Mouse (Mus musculus): ENCODE data around the gene Olfr876. TPM values are rescaled to one million over a fixed set of nuclear protein-coding genes. Genes with fewer than 3 reads are reported as not detected.

Olfr876 gene
- polyA plus RNA-seq, 1 experiment from 2014 or later: not detected

- Histone ChIP-seq H3K27ac (ENCODE audit: low read length) (no peak overlapping the region), H3K4me2 (replicated peaks; ENCODE audit: low read depth, low read length) (no peak overlapping the region), H3K9ac (replicated peaks; ENCODE audit: low read depth) (no peak overlapping the region), H3K9me3 (ENCODE audit: low read length) (no peaks in the 10 kb centered on the region), H3K4me1 (ENCODE audit: insufficient read depth, low read depth, low read length) (no peaks in the 10 kb centered on the region), H3K36me3 (ENCODE audit: insufficient read depth, low read length) (no peaks in the 10 kb centered on the region), H3K27me3 (replicated peaks; ENCODE audit: insufficient read depth, low read length) (no peaks in the 10 kb centered on the region), H3K4me3 (ENCODE audit: low read depth, low read length) (no peak overlapping the region)
- DNase-seq (ENCODE audit: low spot score): peak; percentile 11
- TF ChIP-seq EP300 (IDR thresholded peaks at IDR 0.05): no peak
- no peak for TF ChIP-seq CTCF (IDR thresholded peaks at IDR 0.05)
- 36% methylated on average over 1 of the region's 1 CpGs for WGBS
- no peak for ATAC-seq
These were observed 30.5 kb downstream of the Olfr876 start for GRCm38 (mm10) chr9:37833341-37833740.

GRCm38 (mm10) chr9:37849267-37849666 lies 46.4 kb downstream of the Olfr876 start:
- no peak for ATAC-seq
- no peaks in the 10 kb centered on the region for H3K36me3 ChIP-seq (ENCODE audit: insufficient read depth, low read length)
- no peaks in the 10 kb centered on the region for H3K4me1 ChIP-seq (ENCODE audit: insufficient read depth, low read depth, low read length)
- 82% methylated on average over 2 of the region's 2 CpGs for WGBS
- no peaks in the 10 kb centered on the region for H3K27me3 ChIP-seq (replicated peaks; ENCODE audit: insufficient read depth, low read length)
- TF ChIP-seq CTCF (IDR thresholded peaks at IDR 0.05): no peak
- TF ChIP-seq EP300 (IDR thresholded peaks at IDR 0.05): no peak
- H3K4me3 ChIP-seq (ENCODE audit: low read depth, low read length): no peak overlapping the region
- no peak overlapping the region for H3K4me2 ChIP-seq (replicated peaks; ENCODE audit: low read depth, low read length)
- H3K9me3 ChIP-seq (ENCODE audit: low read length): no peaks in the 10 kb centered on the region
- DNase-seq (ENCODE audit: low spot score): no peak
- no peak overlapping the region for H3K27ac ChIP-seq (ENCODE audit: low read length)
- no peak overlapping the region for H3K9ac ChIP-seq (replicated peaks; ENCODE audit: low read depth)

- H3K27me3 ChIP-seq (replicated peaks; ENCODE audit: insufficient read depth, low read length): no peaks in the 10 kb centered on the region
- TF ChIP-seq CTCF (IDR thresholded peaks at IDR 0.05): no peak
- no peak for TF ChIP-seq EP300 (IDR thresholded peaks at IDR 0.05)
- no peak for ATAC-seq
- H3K4me3 ChIP-seq (ENCODE audit: low read depth, low read length): no peak within 1 kb of the TSS
- 69% methylated on average over 4 of the region's 4 CpGs for WGBS
- no peaks in the 10 kb centered on the region for H3K4me1 ChIP-seq (ENCODE audit: insufficient read depth, low read depth, low read length)
- no peak for DNase-seq (ENCODE audit: low spot score)
- no peak within 1 kb of the TSS for H3K9ac ChIP-seq (replicated peaks; ENCODE audit: low read depth)
- no peak within 1 kb of the TSS for H3K27ac ChIP-seq (ENCODE audit: low read length)
- no peaks in the 10 kb centered on the region for H3K9me3 ChIP-seq (ENCODE audit: low read length)
- H3K36me3 ChIP-seq (ENCODE audit: insufficient read depth, low read length): no peaks in the 10 kb centered on the region
- H3K4me2 ChIP-seq (replicated peaks; ENCODE audit: low read depth, low read length): no peak within 1 kb of the TSS
These were observed 51.1 kb downstream of the Olfr876 start, which contains the start of gene Olfr877 for GRCm38 (mm10) chr9:37853969-37854368. Gene Olfr877 (plus strand): TSS chr9:37854269.

Other genes with a start within 250 kb of the Olfr876 start
- gene Siae, start 247.3 kb upstream of the Olfr876 start, polyA plus RNA-seq (2015; fragmentation: Nextera tagmentation; extraction: Ambion mirVana): 7.7 and 9.9 TPM in 2 replicates
- gene Spa17, start 189.3 kb upstream of the Olfr876 start, polyA plus RNA-seq (2015; fragmentation: Nextera tagmentation; extraction: Ambion mirVana): 19.2 and 21.6 TPM in 2 replicates
- gene Tbrg1, start 145.7 kb upstream of the Olfr876 start, polyA plus RNA-seq (2015; fragmentation: Nextera tagmentation; extraction: Ambion mirVana): 153 and 163 TPM in 2 replicates
- gene Panx3, start 133.8 kb upstream of the Olfr876 start, polyA plus RNA-seq (2015; fragmentation: Nextera tagmentation; extraction: Ambion mirVana): 0.05 and 0.20 TPM in 2 replicates
- not detected in 2 replicates for gene Olfr160, start 86.8 kb upstream of the Olfr876 start, polyA plus RNA-seq (2015; fragmentation: Nextera tagmentation; extraction: Ambion mirVana)
- gene Olfr874, start 57.9 kb upstream of the Olfr876 start, polyA plus RNA-seq (2015; fragmentation: Nextera tagmentation; extraction: Ambion mirVana): not detected in 2 replicates
- gene Olfr875, start 31.2 kb upstream of the Olfr876 start, polyA plus RNA-seq (2015; fragmentation: Nextera tagmentation; extraction: Ambion mirVana): not detected in 2 replicates
- gene Olfr877, start 51.2 kb downstream of the Olfr876 start, polyA plus RNA-seq (2015; fragmentation: Nextera tagmentation; extraction: Ambion mirVana): not detected in 2 replicates
- not detected in 2 replicates for gene Olfr145, start 93.7 kb downstream of the Olfr876 start, polyA plus RNA-seq (2015; fragmentation: Nextera tagmentation; extraction: Ambion mirVana)
- gene Olfr878, start 114.8 kb downstream of the Olfr876 start, polyA plus RNA-seq (2015; fragmentation: Nextera tagmentation; extraction: Ambion mirVana): not detected in 2 replicates
- not detected in 2 replicates for gene Olfr881, start 188.8 kb downstream of the Olfr876 start, polyA plus RNA-seq (2015; fragmentation: Nextera tagmentation; extraction: Ambion mirVana)
- not detected in 2 replicates for gene Olfr883, start 222.8 kb downstream of the Olfr876 start, polyA plus RNA-seq (2015; fragmentation: Nextera tagmentation; extraction: Ambion mirVana)
- not detected in 2 replicates for gene Olfr884, start 243.5 kb downstream of the Olfr876 start, polyA plus RNA-seq (2015; fragmentation: Nextera tagmentation; extraction: Ambion mirVana)

Data from lung, postnatal 0 days (tissue).